Mouse (Mus musculus) myocyte (in vitro differentiated cells): Measurements from ENCODE around the gene Rps21. TPM values are rescaled to one million over a fixed set of nuclear protein-coding genes. Genes with fewer than 3 reads are reported as not detected.

Source experiments
- H3K27me3 ChIP-seq: one replicate; pipeline ENCODE4 v1.6.1; 2011; ENCODE audit not compliant: control insufficient read depth, insufficient read depth, insufficient read length
- H3K36me3 ChIP-seq: one replicate; pipeline ENCODE4 v1.6.1; 2011; ENCODE audit not compliant: control insufficient read depth, insufficient read depth
- H3K4me2 ChIP-seq: one replicate; pipeline ENCODE4 v1.6.1; 2011; ENCODE audit warnings: low read depth, control low read depth
- H3K4me3 ChIP-seq: one replicate; pipeline ENCODE4 v1.5.1; 2011; ENCODE audit warnings: mild to moderate bottlenecking, control low read depth, moderate library complexity
- H3K79me2 ChIP-seq: one replicate; pipeline ENCODE4 v1.6.1; 2011; ENCODE audit not compliant: control insufficient read depth, insufficient read depth
- H3ac ChIP-seq: one replicate; pipeline ENCODE4 v1.6.1; 2011; ENCODE audit not compliant: control insufficient read depth, insufficient read length
- CEBPB ChIP-seq: IDR thresholded peaks from 2 replicates; pipeline ENCODE4 v1.6.1; 2011; ENCODE audit warnings: mild to moderate bottlenecking, moderate library complexity; ENCODE audit not compliant: poor library complexity, insufficient read depth, severe bottlenecking
- E2F4 ChIP-seq: IDR thresholded peaks from one replicate; pipeline ENCODE4 v1.6.1; 2011; ENCODE audit warnings: mild to moderate bottlenecking, control low read depth, moderate library complexity; ENCODE audit not compliant: insufficient read depth
- MAX ChIP-seq: IDR thresholded peaks from one replicate; pipeline ENCODE4 v1.6.1; 2011; ENCODE audit warnings: low read depth, mild to moderate bottlenecking, control low read depth
- MYOD1 ChIP-seq, 3 experiments: IDR thresholded peaks; one replicate each; pipeline ENCODE4 v1.6.1; 2011; ENCODE audit warnings: control low read depth in 2 of 3, low read depth in 2 of 3, mild to moderate bottlenecking in 2 of 3, moderate library complexity in 1 of 3; ENCODE audit not compliant: insufficient read length in 2 of 3, control insufficient read depth in 1 of 3
- MYOG ChIP-seq, 3 experiments: IDR thresholded peaks; one replicate each; pipeline ENCODE4 v1.6.1; 2011; ENCODE audit warnings: control low read depth in 2 of 3, low read depth in 2 of 3, mild to moderate bottlenecking in 2 of 3; ENCODE audit not compliant: insufficient read length in 2 of 3, control insufficient read depth in 1 of 3, insufficient read depth in 1 of 3
- POLR2A ChIP-seq: IDR thresholded peaks from one replicate; pipeline ENCODE4 v1.6.1; 2011; ENCODE audit warnings: low read depth, mild to moderate bottlenecking, control low read depth, moderate library complexity; ENCODE audit not compliant: insufficient read length
- POLR2AphosphoS2 ChIP-seq: IDR thresholded peaks from one replicate; pipeline ENCODE4 v1.6.1; 2011; ENCODE audit warnings: low read depth, control low read depth; ENCODE audit not compliant: insufficient read length
- REST ChIP-seq: IDR thresholded peaks from one replicate; pipeline ENCODE4 v1.6.1; 2011; ENCODE audit warnings: mild to moderate bottlenecking, control low read depth, moderate library complexity; ENCODE audit not compliant: insufficient read depth, insufficient read length
- SRF ChIP-seq: IDR thresholded peaks from one replicate; pipeline ENCODE4 v1.6.1; 2011; ENCODE audit warnings: low read depth; ENCODE audit not compliant: control insufficient read depth, insufficient read length
- TCF12 ChIP-seq: IDR thresholded peaks from one replicate; pipeline ENCODE4 v1.6.1; 2011; ENCODE audit warnings: mild to moderate bottlenecking, control low read depth; ENCODE audit not compliant: poor library complexity, insufficient read depth, severe bottlenecking
- TCF3 ChIP-seq: IDR thresholded peaks from one replicate; pipeline ENCODE4 v1.6.1; 2011; ENCODE audit warnings: low read depth, control low read depth; ENCODE audit not compliant: insufficient read length
- USF1 ChIP-seq: IDR thresholded peaks from one replicate; pipeline ENCODE4 v1.6.1; 2011; ENCODE audit warnings: low read depth, mild to moderate bottlenecking, control low read depth, moderate library complexity
- polyA plus RNA-seq: library from polyadenylated mRNA; unstranded; fragments of >200 nt; fragmentation: generic; extraction: Trizol; gene quantifications from one replicate; pipeline ENCODE4 v1.2.1, GENCODE M21; 2012; ENCODE audit warnings: missing spikeins

Gene Rps21
- polyA plus RNA-seq, 1 experiment: 3,913 TPM

GRCm38 (mm10) chr2:180250930-180251611 is 6.1 kb upstream of the Rps21 start:
- Histone ChIP-seq H3K36me3 (no peaks in the 10 kb centered on the region), H3K4me2 (peak overlapping the region; percentile 12), H3K79me2 (no peaks in the 10 kb centered on the region), H3K4me3 (no peak overlapping the region), H3ac (no peak overlapping the region), H3K27me3 (no peaks in the 10 kb centered on the region)
- TF ChIP-seq USF1: no peak
- peak in 1 of 3 experiments; percentile 30 for TF ChIP-seq MYOD1 (IDR thresholded peaks at IDR 0.05; ENCODE audit: control insufficient read depth in 1 of 3, insufficient read length in 2 of 3, low read depth in 2 of 3)
- TF ChIP-seq MYOG (IDR thresholded peaks at IDR 0.05; ENCODE audit: control insufficient read depth in 1 of 3, insufficient read depth in 1 of 3, insufficient read length in 2 of 3, low read depth in 2 of 3): no peak

GRCm38 (mm10) chr2:180251838-180252237 is 5.3 kb upstream of the Rps21 start:
- Histone ChIP-seq H3K27me3 (no peaks in the 10 kb centered on the region), H3K79me2 (no peaks in the 10 kb centered on the region), H3K4me3 (no peak overlapping the region), H3K4me2 (no peak overlapping the region), H3ac (no peak overlapping the region), H3K36me3 (no peaks in the 10 kb centered on the region)
- TF ChIP-seq USF1 (no peak), TCF3 (no peak), REST (no peak), CEBPB (no peak), MYOD1 (IDR thresholded peaks at IDR 0.05; ENCODE audit: control insufficient read depth in 1 of 3, insufficient read length in 2 of 3, low read depth in 2 of 3) (no peak), MYOG (IDR thresholded peaks at IDR 0.05; ENCODE audit: control insufficient read depth in 1 of 3, insufficient read depth in 1 of 3, insufficient read length in 2 of 3, low read depth in 2 of 3) (no peak), E2F4 (no peak), POLR2AphosphoS2 (no peak), MAX (no peak), POLR2A (no peak)

GRCm38 (mm10) chr2:180254436-180255209 is 2.6 kb upstream of the Rps21 start:
- Histone ChIP-seq H3K79me2 (peaks cover 16% of the 10 kb centered on the region), H3K27me3 (no peaks in the 10 kb centered on the region), H3ac (no peak overlapping the region), H3K4me2 (no peak overlapping the region), H3K36me3 (peaks cover 6% of the 10 kb centered on the region), H3K4me3 (no peak overlapping the region)
- TF ChIP-seq TCF12: no peak
- no peak for TF ChIP-seq CEBPB
- TF ChIP-seq POLR2A: no peak
- no peak for TF ChIP-seq MAX
- no peak for TF ChIP-seq MYOD1 (IDR thresholded peaks at IDR 0.05; ENCODE audit: control insufficient read depth in 1 of 3, insufficient read length in 2 of 3, low read depth in 2 of 3)
- TF ChIP-seq MYOG (IDR thresholded peaks at IDR 0.05; ENCODE audit: control insufficient read depth in 1 of 3, insufficient read depth in 1 of 3, insufficient read length in 2 of 3, low read depth in 2 of 3): no peak
- no peak for TF ChIP-seq REST
- no peak for TF ChIP-seq SRF
- TF ChIP-seq E2F4: no peak
- no peak for TF ChIP-seq USF1
- TF ChIP-seq TCF3: no peak
- TF ChIP-seq POLR2AphosphoS2: no peak

GRCm38 (mm10) chr2:180255701-180256100 is 1.5 kb upstream of the Rps21 start:
- Histone ChIP-seq H3K4me2 (peak overlapping the region; percentile 87), H3K4me3 (peak overlapping the region; percentile 85)
- TF ChIP-seq MYOG (IDR thresholded peaks at IDR 0.05; ENCODE audit: control insufficient read depth in 1 of 3, insufficient read depth in 1 of 3, insufficient read length in 2 of 3, low read depth in 2 of 3): no peak
- no peak for TF ChIP-seq MYOD1 (IDR thresholded peaks at IDR 0.05; ENCODE audit: control insufficient read depth in 1 of 3, insufficient read length in 2 of 3, low read depth in 2 of 3)
- no peak for TF ChIP-seq MAX
- TF ChIP-seq SRF: peak; percentile 68

GRCm38 (mm10) chr2:180256296-180257000 is 729 bp upstream of the Rps21 start:
- peaks cover 16% of the 10 kb centered on the region for H3K79me2 ChIP-seq
- TF ChIP-seq REST (no peak), E2F4 (no peak), CEBPB (no peak), TCF3 (no peak), MYOG (IDR thresholded peaks at IDR 0.05; ENCODE audit: control insufficient read depth in 1 of 3, insufficient read depth in 1 of 3, insufficient read length in 2 of 3, low read depth in 2 of 3) (no peak), TCF12 (no peak), SRF (no peak), MYOD1 (IDR thresholded peaks at IDR 0.05; ENCODE audit: control insufficient read depth in 1 of 3, insufficient read length in 2 of 3, low read depth in 2 of 3) (no peak), USF1 (no peak), POLR2A (no peak), MAX (no peak), POLR2AphosphoS2 (no peak)
- H3K36me3 ChIP-seq: peaks cover 6% of the 10 kb centered on the region
- no peaks in the 10 kb centered on the region for H3K27me3 ChIP-seq
- peak overlapping the region; percentile 87 for H3K4me2 ChIP-seq
- peak overlapping the region; percentile 48 for H3ac ChIP-seq
- H3K4me3 ChIP-seq: peak overlapping the region; percentile 85

More at GRCm38 (mm10) chr2:180255701-180256100, 1.5 kb upstream of the Rps21 start:
- Histone ChIP-seq H3K27me3 (no peaks in the 10 kb centered on the region), H3ac (no peak overlapping the region), H3K79me2 (peaks cover 16% of the 10 kb centered on the region), H3K36me3 (peaks cover 6% of the 10 kb centered on the region)
